Mouse (Mus musculus) G1E (cell line): Measurements from ENCODE around the gene Lrrc27. TPM values are rescaled to one million over a fixed set of nuclear protein-coding genes. Genes with fewer than 3 reads are reported as not detected.

Experiments
- ATAC-seq: 2 replicates; pipeline ENCODE4 v1.8.0; 2016; ENCODE audit warnings: mild to moderate bottlenecking; ENCODE audit not compliant: insufficient number of reproducible peaks, poor library complexity, low FRiP score, severe bottlenecking; ENCODE audit errors: extremely low read depth
- DNase-seq: peaks from one replicate; pipeline ENCODE4 v3.0.0; 2012; ENCODE audit warnings: low spot score
- H3K27me3 ChIP-seq: 2 replicates; pipeline ENCODE4 v1.6.1; 2012; ENCODE audit warnings: mild to moderate bottlenecking, low read length, inconsistent platforms; ENCODE audit not compliant: insufficient read depth
- H3K36me3 ChIP-seq: replicated peaks from 2 replicates; pipeline ENCODE3; 2012; ENCODE audit warnings: mild to moderate bottlenecking, inconsistent platforms
- H3K4me1 ChIP-seq: 2 replicates; pipeline ENCODE4 v1.6.1; 2012; ENCODE audit warnings: low read depth, low read length, inconsistent platforms, mixed read lengths; ENCODE audit not compliant: insufficient read depth
- H3K4me3 ChIP-seq: 2 replicates; pipeline ENCODE4 v1.5.1; 2012; ENCODE audit warnings: low read depth, mild to moderate bottlenecking, inconsistent platforms, low read length, moderate library complexity, mixed read lengths
- H3K9me3 ChIP-seq: replicated peaks from 2 replicates; pipeline ENCODE4 v1.6.1; 2012; ENCODE audit warnings: inconsistent platforms
- CTCF ChIP-seq: IDR thresholded peaks from 2 replicates; pipeline ENCODE4 v1.5.1; 2012; ENCODE audit warnings: low read depth, low read length, inconsistent platforms, mixed read lengths
- GATA1 ChIP-seq: IDR thresholded peaks from 2 replicates; pipeline ENCODE4 v1.6.1; 2012; ENCODE audit warnings: borderline replicate concordance, low read length, inconsistent platforms, mixed read lengths
- GATA2 ChIP-seq: IDR thresholded peaks from 2 replicates; pipeline ENCODE4 v1.6.1; 2012; ENCODE audit warnings: low read depth, low read length, inconsistent platforms, borderline replicate concordance
- POLR2AphosphoS5 ChIP-seq: IDR thresholded peaks from 2 replicates; pipeline ENCODE4 v1.6.1; 2012; ENCODE audit warnings: low read depth, low read length, inconsistent platforms; ENCODE audit not compliant: insufficient replicate concordance
- TAL1 ChIP-seq: conservative IDR thresholded peaks from 2 replicates; pipeline ENCODE4 v1.6.1; 2012; ENCODE audit warnings: low read depth, low read length, inconsistent platforms, mixed read lengths
- polyA plus RNA-seq: library from polyadenylated mRNA; stranded (reverse); fragments of >175 nt; gene quantifications from 2 replicates; pipeline ENCODE4 v1.2.3, GENCODE M21; 2012
- total RNA-seq, 2 experiments: library from RNA; stranded (forward) in 1 of 2; stranded (reverse) in 1 of 2; fragments of 200-1000 nt in 1 of 2; fragments of >200 nt in 1 of 2; fragmentation: Nextera tagmentation in 1 of 2; gene quantifications; 2 replicates each; pipeline ENCODE4 v1.2.3; 2014 to 2017

Lrrc27 gene
- total and polyA plus RNA-seq, 3 experiments = 1.0 TPM; not detected in 2

DNA sequence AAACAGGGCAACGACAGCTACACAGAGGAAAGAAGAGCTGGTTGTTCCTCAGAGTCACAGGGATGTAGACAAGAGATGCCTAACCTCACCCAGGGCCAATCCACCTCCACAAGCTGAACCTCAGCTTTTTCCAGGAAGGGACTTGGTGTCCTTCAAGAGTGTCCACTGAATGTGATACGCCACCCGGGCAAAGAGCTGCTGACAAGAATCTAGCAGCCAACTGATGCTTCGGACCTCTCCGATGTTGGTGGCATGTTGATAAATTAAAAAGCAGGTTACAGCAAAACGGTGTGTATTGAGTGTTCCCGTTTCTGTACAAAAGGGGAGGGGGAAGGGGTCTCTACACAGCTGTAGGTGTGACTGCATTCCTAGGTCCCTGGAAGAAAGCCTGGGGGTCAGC, 27.9 kb upstream of the Lrrc27 start:
- H3K4me1 ChIP-seq = no peaks in the 10 kb centered on the region
- H3K9me3 ChIP-seq = peaks cover 52% of the 10 kb centered on the region
- no peak for TF ChIP-seq GATA2
- no peak for TF ChIP-seq CTCF
- no peak for TF ChIP-seq POLR2AphosphoS5
- TF ChIP-seq TAL1 = no peak
- no peak for TF ChIP-seq GATA1
- H3K36me3 ChIP-seq = no peaks in the 10 kb centered on the region
- H3K27me3 ChIP-seq = no peaks in the 10 kb centered on the region
- DNase-seq (no peak), ATAC-seq (no peak)
- no peak overlapping the region for H3K4me3 ChIP-seq

DNA sequence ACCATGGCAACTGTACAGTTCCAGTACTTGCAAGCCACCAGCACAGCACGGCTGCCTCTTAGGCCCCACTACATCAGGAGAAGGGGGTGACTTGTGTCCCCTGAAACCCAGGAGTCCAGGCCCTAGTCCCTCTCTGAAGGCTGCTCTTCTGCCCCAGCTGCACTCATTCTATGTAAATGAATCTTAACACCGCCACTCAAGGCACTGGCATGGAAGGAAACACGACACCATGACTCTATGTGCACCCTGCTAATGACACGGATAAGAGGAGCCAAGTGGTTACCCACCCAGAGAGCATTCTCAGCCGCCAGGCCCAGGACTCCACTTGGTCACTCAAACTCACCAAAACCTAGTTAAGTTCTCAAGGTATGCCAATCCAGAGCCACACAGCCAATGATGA, 26.8 kb upstream of the Lrrc27 start:
- peaks cover 48% of the 10 kb centered on the region for H3K9me3 ChIP-seq
- no peaks in the 10 kb centered on the region for H3K27me3 ChIP-seq
- H3K36me3 ChIP-seq = no peaks in the 10 kb centered on the region
- H3K4me3 ChIP-seq = no peak overlapping the region
- DNase-seq (no peak), ATAC-seq (no peak)
- H3K4me1 ChIP-seq = no peaks in the 10 kb centered on the region
- TF ChIP-seq POLR2AphosphoS5 = no peak
- TF ChIP-seq GATA1 = no peak
- no peak for TF ChIP-seq GATA2
- no peak for TF ChIP-seq TAL1
- TF ChIP-seq CTCF = no peak

DNA sequence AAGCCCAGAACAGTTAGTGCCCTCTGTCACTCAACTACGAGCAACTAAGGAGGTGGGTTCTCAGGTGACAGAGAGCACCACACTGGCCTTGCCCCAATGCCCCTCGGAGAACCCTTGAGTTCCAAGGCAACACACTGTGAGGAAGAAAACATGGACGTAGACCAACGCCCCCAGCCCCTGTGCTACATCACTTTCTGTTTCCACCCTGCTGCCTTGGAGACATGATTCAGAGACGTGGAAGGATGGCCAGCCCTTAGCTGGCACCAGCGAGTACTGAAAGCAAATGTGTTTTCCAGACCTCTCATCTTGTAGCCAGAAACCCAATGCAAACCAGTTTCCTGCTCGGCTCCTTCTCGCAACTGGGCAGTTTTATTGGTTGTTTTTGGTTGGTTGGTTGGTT, 26.4 kb upstream of the Lrrc27 start:
- Histone ChIP-seq H3K4me3 (no peak overlapping the region), H3K36me3 (no peaks in the 10 kb centered on the region), H3K27me3 (no peaks in the 10 kb centered on the region), H3K4me1 (no peaks in the 10 kb centered on the region), H3K9me3 (peaks cover 49% of the 10 kb centered on the region)
- no peak for DNase-seq
- no peak for ATAC-seq
- TF ChIP-seq POLR2AphosphoS5 = no peak
- TF ChIP-seq TAL1 = no peak

DNA sequence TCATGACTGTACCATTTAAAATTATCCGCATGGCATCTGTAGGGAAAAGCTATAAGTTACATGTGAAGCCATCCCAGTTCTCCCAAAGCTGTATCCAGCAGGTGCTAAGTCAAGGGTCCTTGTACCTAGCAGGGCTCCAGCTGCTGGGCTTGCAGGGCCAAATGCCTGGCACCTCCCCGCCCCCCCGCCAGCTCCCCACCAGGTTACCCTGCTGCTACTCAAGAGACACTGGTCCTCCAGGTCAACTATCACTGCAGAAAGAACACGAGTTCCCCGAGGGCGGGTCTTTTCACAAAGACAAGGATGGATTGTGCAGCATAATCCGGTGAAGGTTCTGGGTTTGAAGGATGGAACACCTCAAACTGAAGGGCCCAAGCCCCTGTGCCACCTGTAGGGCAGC, 25.5 kb upstream of the Lrrc27 start:
- Histone ChIP-seq H3K4me1 (no peaks in the 10 kb centered on the region), H3K4me3 (no peak overlapping the region), H3K36me3 (no peaks in the 10 kb centered on the region), H3K27me3 (no peaks in the 10 kb centered on the region), H3K9me3 (peaks cover 47% of the 10 kb centered on the region)
- TF ChIP-seq POLR2AphosphoS5 (no peak), GATA1 (no peak)
- no peak for ATAC-seq
- DNase-seq = no peak

DNA sequence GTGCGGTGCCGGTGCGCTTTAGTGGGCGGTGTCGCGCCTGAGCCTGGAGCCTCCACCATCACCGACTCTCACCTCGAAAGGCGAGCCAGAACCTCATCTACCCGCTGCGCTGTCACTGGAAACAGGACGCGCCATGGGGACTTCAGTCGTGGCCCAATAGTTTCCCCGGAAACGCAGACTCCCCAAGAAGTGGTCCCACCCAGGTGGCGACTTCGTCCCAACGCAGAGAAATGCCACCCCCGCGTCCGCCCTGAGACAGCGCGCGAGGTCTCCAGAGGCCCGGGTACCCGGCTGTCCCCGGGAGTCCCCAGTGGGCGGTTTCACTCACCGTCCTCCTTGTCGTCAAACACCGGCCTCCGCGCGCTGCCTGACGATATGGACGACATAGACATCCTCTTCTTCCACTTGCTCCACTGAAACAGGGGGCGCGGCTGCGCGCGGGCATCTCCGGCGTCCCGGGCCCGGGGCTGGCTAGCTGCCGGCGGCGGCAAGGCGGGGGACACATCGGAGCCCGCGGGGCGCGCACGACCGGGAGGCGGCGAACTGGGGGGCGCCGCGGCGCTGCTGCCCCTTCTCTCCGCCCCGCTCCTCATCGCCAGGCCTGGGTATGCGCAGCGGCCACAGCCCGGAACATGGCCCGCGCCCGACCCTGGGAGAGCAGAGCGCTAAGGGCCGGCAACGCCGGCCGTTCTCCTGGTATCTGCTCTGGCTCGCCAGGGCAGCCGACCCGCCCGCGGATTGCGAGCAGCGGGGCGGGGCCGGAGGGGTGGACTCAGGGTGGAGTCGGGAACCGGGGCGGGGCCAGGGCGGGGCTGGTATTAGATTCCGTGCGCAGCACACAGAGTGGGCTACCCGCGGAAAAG, 24.8 kb upstream of the Lrrc27 start:
- no peak for TF ChIP-seq GATA1
- TF ChIP-seq TAL1 = no peak
- TF ChIP-seq POLR2AphosphoS5 = no peak
- no peak for TF ChIP-seq GATA2
- TF ChIP-seq CTCF = no peak
- Histone ChIP-seq H3K4me3 (no peak overlapping the region), H3K36me3 (no peaks in the 10 kb centered on the region), H3K4me1 (no peaks in the 10 kb centered on the region), H3K9me3 (peaks cover 44% of the 10 kb centered on the region), H3K27me3 (no peaks in the 10 kb centered on the region)
- no peak for DNase-seq
- ATAC-seq = no peak

DNA sequence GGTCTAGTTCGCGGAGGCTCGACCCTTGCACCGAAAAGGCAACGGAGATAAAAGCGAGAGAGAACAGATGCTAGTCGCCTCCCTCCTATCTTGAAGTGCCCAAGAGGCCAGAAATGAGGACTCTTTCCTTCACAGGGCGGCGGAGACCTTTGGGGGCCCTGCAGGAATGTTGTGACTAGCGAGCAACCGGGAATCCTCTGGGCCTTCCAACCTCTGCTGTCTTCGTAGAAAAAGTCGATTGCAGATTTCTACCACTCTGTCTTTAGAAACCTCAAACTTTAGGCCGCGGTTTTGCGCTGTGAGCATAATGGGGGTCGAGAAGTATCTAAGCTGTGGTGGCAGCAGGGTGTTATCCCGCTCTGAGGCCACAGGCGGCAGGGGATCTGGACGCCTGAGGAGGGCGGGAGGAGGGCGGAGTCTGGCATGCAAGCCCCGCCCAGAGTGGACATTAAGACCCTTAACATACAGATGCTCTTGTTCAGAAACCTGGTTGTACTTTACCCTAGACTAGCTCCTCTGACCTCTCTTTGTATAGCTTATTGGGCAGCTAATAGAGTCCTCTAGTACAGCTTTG, 24.1 kb upstream of the Lrrc27 start:
- H3K4me3 ChIP-seq = no peak overlapping the region
- no peaks in the 10 kb centered on the region for H3K36me3 ChIP-seq
- no peak for TF ChIP-seq GATA2
- H3K9me3 ChIP-seq = peaks cover 44% of the 10 kb centered on the region
- ATAC-seq (no peak), DNase-seq (no peak)
- H3K4me1 ChIP-seq = no peaks in the 10 kb centered on the region
- no peaks in the 10 kb centered on the region for H3K27me3 ChIP-seq

DNA sequence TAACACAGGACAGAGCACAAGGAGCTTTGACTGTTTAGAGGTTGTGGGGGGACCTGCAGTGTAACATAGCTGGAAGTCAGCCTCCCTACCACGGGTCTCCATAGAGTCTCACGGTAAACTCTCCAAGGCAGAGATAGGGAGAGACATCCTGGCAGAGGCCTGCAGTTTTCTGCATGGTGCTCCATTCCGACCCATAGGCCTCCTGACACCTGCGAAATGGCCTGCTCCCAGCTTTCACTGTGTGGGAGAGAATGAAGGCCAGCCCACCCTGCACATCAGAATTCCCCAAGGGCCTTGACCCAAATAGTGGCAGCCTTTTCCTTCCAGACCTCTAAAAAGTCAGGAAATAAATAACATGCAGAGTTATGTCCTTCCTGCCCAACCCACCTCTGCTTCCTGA, 22.2 kb upstream of the Lrrc27 start:
- Histone ChIP-seq H3K4me3 (no peak overlapping the region), H3K4me1 (no peaks in the 10 kb centered on the region), H3K27me3 (no peaks in the 10 kb centered on the region), H3K9me3 (peaks cover 49% of the 10 kb centered on the region), H3K36me3 (no peaks in the 10 kb centered on the region)
- ATAC-seq (no peak), DNase-seq (no peak)
- no peak for TF ChIP-seq POLR2AphosphoS5
- no peak for TF ChIP-seq CTCF
- TF ChIP-seq GATA2 = no peak
- no peak for TF ChIP-seq GATA1
- no peak for TF ChIP-seq TAL1
